Mouse (Mus musculus) limb, embryonic 13.5 days (tissue): ENCODE results near the gene Nars2. TPM values are rescaled to one million over a fixed set of nuclear protein-coding genes. Genes with fewer than 3 reads are reported as not detected.

Source experiments
- polyA plus RNA-seq: library from polyadenylated mRNA; unstranded; fragments of >200 nt; fragmentation: Nextera tagmentation; extraction: Ambion mirVana; gene quantifications from 2 replicates; pipeline ENCODE4 v1.2.1, GENCODE M21; 2015

Nars2 gene
- polyA plus RNA-seq, 1 experiment from 2014 or later = 21.9 TPM

Other genes starting within 250 kb of the Nars2 start
- 4.0 and 4.9 TPM in 2 replicates for gene Gab2, start 130.1 kb downstream of the Nars2 start, polyA plus RNA-seq